Mouse (Mus musculus) kidney, adult 2 months (tissue): Measurements from ENCODE around the gene Hsdl1.

Experiments used
- CTCF ChIP-seq: fragments of 200-500 bp; conservative IDR thresholded peaks from 2 replicates; pipeline ENCODE4 v1.5.1; 2011; ENCODE audit warnings: low read depth, mild to moderate bottlenecking, control low read depth, low read length, moderate library complexity, mixed read lengths; ENCODE audit not compliant: insufficient read depth, insufficient read length
- POLR2A ChIP-seq: fragments of 200-500 bp; IDR thresholded peaks from one replicate; pipeline ENCODE4 v1.6.1; 2011; ENCODE audit warnings: low read depth, low read length, control low read depth

DNA sequence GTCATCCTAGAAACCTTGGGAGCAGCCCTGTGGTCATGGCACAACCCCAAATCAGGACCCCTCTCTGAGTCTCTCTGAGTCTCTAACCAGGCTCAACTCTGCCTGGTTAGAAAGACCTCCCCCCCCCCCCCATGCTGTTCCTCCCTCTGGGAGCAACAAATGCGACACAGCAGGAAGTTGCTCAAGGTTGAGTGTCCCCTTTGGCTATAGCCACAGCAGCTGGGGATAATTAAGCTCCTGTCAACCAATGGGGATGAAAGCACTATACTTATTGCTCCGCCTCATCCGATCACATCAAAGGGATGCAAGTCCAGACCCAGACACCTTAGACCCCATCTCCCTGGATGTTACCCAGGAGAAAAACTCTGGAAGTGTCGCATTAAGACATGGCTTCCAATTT, 47.6 kb upstream of the Hsdl1 start:
- TF ChIP-seq CTCF (no peak), POLR2A (no peak)
